Mouse (Mus musculus) G1E (cell line): ENCODE data around the gene Ddi2. TPM values are rescaled to one million over a fixed set of nuclear protein-coding genes. Genes with fewer than 3 reads are reported as not detected.

Experiments used
- ATAC-seq: 2 replicates; pipeline ENCODE4 v1.8.0; 2016; ENCODE audit warnings: mild to moderate bottlenecking; ENCODE audit not compliant: insufficient number of reproducible peaks, poor library complexity, low FRiP score, severe bottlenecking; ENCODE audit errors: extremely low read depth
- DNase-seq: peaks from one replicate; pipeline ENCODE4 v3.0.0; 2012; ENCODE audit warnings: low spot score
- H3K27me3 ChIP-seq: 2 replicates; pipeline ENCODE4 v1.6.1; 2012; ENCODE audit warnings: mild to moderate bottlenecking, low read length, inconsistent platforms; ENCODE audit not compliant: insufficient read depth
- H3K36me3 ChIP-seq: replicated peaks from 2 replicates; pipeline ENCODE3; 2012; ENCODE audit warnings: mild to moderate bottlenecking, inconsistent platforms
- H3K4me1 ChIP-seq: 2 replicates; pipeline ENCODE4 v1.6.1; 2012; ENCODE audit warnings: low read depth, low read length, inconsistent platforms, mixed read lengths; ENCODE audit not compliant: insufficient read depth
- H3K4me3 ChIP-seq: 2 replicates; pipeline ENCODE4 v1.5.1; 2012; ENCODE audit warnings: low read depth, mild to moderate bottlenecking, inconsistent platforms, low read length, moderate library complexity, mixed read lengths
- H3K9me3 ChIP-seq: replicated peaks from 2 replicates; pipeline ENCODE4 v1.6.1; 2012; ENCODE audit warnings: inconsistent platforms
- CTCF ChIP-seq: IDR thresholded peaks from 2 replicates; pipeline ENCODE4 v1.5.1; 2012; ENCODE audit warnings: low read depth, low read length, inconsistent platforms, mixed read lengths
- GATA1 ChIP-seq: IDR thresholded peaks from 2 replicates; pipeline ENCODE4 v1.6.1; 2012; ENCODE audit warnings: borderline replicate concordance, low read length, inconsistent platforms, mixed read lengths
- GATA2 ChIP-seq: IDR thresholded peaks from 2 replicates; pipeline ENCODE4 v1.6.1; 2012; ENCODE audit warnings: low read depth, low read length, inconsistent platforms, borderline replicate concordance
- POLR2AphosphoS5 ChIP-seq: IDR thresholded peaks from 2 replicates; pipeline ENCODE4 v1.6.1; 2012; ENCODE audit warnings: low read depth, low read length, inconsistent platforms; ENCODE audit not compliant: insufficient replicate concordance
- TAL1 ChIP-seq: conservative IDR thresholded peaks from 2 replicates; pipeline ENCODE4 v1.6.1; 2012; ENCODE audit warnings: low read depth, low read length, inconsistent platforms, mixed read lengths
- polyA plus RNA-seq: library from polyadenylated mRNA; stranded (reverse); fragments of >175 nt; gene quantifications from 2 replicates; pipeline ENCODE4 v1.2.3, GENCODE M21; 2012
- total RNA-seq, 2 experiments: library from RNA; stranded (forward) in 1 of 2; stranded (reverse) in 1 of 2; fragments of 200-1000 nt in 1 of 2; fragments of >200 nt in 1 of 2; fragmentation: Nextera tagmentation in 1 of 2; gene quantifications; 2 replicates each; pipeline ENCODE4 v1.2.3; 2014 to 2017

Gene Ddi2
- total and polyA plus RNA-seq, 3 experiments: 17.8 to 45.4 (median 27.9) TPM

- ATAC-seq (no peak), DNase-seq (no peak)
- H3K9me3 ChIP-seq: no peaks in the 10 kb centered on the region
- H3K27me3 ChIP-seq: no peaks in the 10 kb centered on the region
- H3K36me3 ChIP-seq: peaks cover 96% of the 10 kb centered on the region
- H3K4me1 ChIP-seq: peaks cover 3% of the 10 kb centered on the region; the same call in 1 of the 2 replicates
- TF ChIP-seq TAL1: no peak
- no peak for TF ChIP-seq POLR2AphosphoS5
- TF ChIP-seq GATA1: no peak
- no peak for TF ChIP-seq CTCF
- 0 out of 2 replicates have a peak overlapping the region, but pooled peaks have one; percentile 1 for H3K4me3 ChIP-seq
Observed at GRCm38 (mm10) chr4:141630021-141630420, 93.2 kb downstream of the Ddi2 start.

GRCm38 (mm10) chr4:141628661-141629060 lies 94.6 kb downstream of the Ddi2 start:
- DNase-seq (no peak), ATAC-seq (no peak)
- H3K4me3 ChIP-seq: no peak overlapping the region
- peaks cover 84% of the 10 kb centered on the region for H3K36me3 ChIP-seq
- no peaks in the 10 kb centered on the region for H3K27me3 ChIP-seq
- H3K9me3 ChIP-seq: no peaks in the 10 kb centered on the region
- TF ChIP-seq GATA2: no peak
- no peak for TF ChIP-seq CTCF
- no peak for TF ChIP-seq TAL1
- TF ChIP-seq POLR2AphosphoS5: no peak
- TF ChIP-seq GATA1: no peak
- H3K4me1 ChIP-seq: peaks cover 5% of the 10 kb centered on the region

Other genes starting within 250 kb of the Ddi2 start
- gene Spen, start 184.8 kb downstream of the Ddi2 start, total RNA-seq (2014; fragmentation: Nextera tagmentation): 100 and 118 TPM in 2 replicates
- gene Spen, start 184.8 kb downstream of the Ddi2 start, total RNA-seq (2017): 19.2 and 21.4 TPM in 2 replicates
- gene Spen, start 184.8 kb downstream of the Ddi2 start, polyA plus RNA-seq: 149 and 188 TPM in 2 replicates
- not detected in 2 replicates for gene Fblim1, start 117.3 kb downstream of the Ddi2 start, total RNA-seq (2014; fragmentation: Nextera tagmentation)
- gene Fblim1, start 117.3 kb downstream of the Ddi2 start, total RNA-seq (2017): 0.11 TPM in 1 of 2 replicates, not detected in the other
- gene Fblim1, start 117.3 kb downstream of the Ddi2 start, polyA plus RNA-seq: not detected in 2 replicates
- not detected in 2 replicates for gene Tmem82, start 104.8 kb downstream of the Ddi2 start, total RNA-seq (2014; fragmentation: Nextera tagmentation)
- gene Tmem82, start 104.8 kb downstream of the Ddi2 start, total RNA-seq (2017): 0.11 TPM in 1 of 2 replicates, not detected in the other
- gene Tmem82, start 104.8 kb downstream of the Ddi2 start, polyA plus RNA-seq: not detected in 2 replicates
- not detected in 2 replicates for gene Slc25a34, start 99.6 kb downstream of the Ddi2 start, total RNA-seq (2014; fragmentation: Nextera tagmentation)
- gene Slc25a34, start 99.6 kb downstream of the Ddi2 start, total RNA-seq (2017): 0.12 and 0.16 TPM in 2 replicates
- not detected in 2 replicates for gene Slc25a34, start 99.6 kb downstream of the Ddi2 start, polyA plus RNA-seq
- gene Plekhm2, start 58.5 kb downstream of the Ddi2 start, total RNA-seq (2014; fragmentation: Nextera tagmentation): 20.2 and 29.0 TPM in 2 replicates
- 7.5 and 8.3 TPM in 2 replicates for gene Plekhm2, start 58.5 kb downstream of the Ddi2 start, total RNA-seq (2017)
- 20.0 and 21.5 TPM in 2 replicates for gene Plekhm2, start 58.5 kb downstream of the Ddi2 start, polyA plus RNA-seq
- 15.0 and 22.3 TPM in 2 replicates for gene Rsc1a1, start 37.8 kb downstream of the Ddi2 start, total RNA-seq (2014; fragmentation: Nextera tagmentation)
- 7.3 and 9.9 TPM in 2 replicates for gene Rsc1a1, start 37.8 kb downstream of the Ddi2 start, total RNA-seq (2017)
- 2.4 TPM in 1 of 2 replicates, not detected in the other for gene Rsc1a1, start 37.8 kb downstream of the Ddi2 start, polyA plus RNA-seq
- not detected in 2 replicates for gene Agmat, start 23.3 kb upstream of the Ddi2 start, total RNA-seq (2014; fragmentation: Nextera tagmentation)
- 0.05 TPM in 1 of 2 replicates, not detected in the other for gene Agmat, start 23.3 kb upstream of the Ddi2 start, total RNA-seq (2017)
- 0.04 TPM in 1 of 2 replicates, not detected in the other for gene Agmat, start 23.3 kb upstream of the Ddi2 start, polyA plus RNA-seq
- 9.9 and 12.1 TPM in 2 replicates for gene Dnajc16, start 67.5 kb upstream of the Ddi2 start, total RNA-seq (2014; fragmentation: Nextera tagmentation)
- 10.6 and 11.9 TPM in 2 replicates for gene Dnajc16, start 67.5 kb upstream of the Ddi2 start, total RNA-seq (2017)
- gene Dnajc16, start 67.5 kb upstream of the Ddi2 start, polyA plus RNA-seq: 2.7 and 2.9 TPM in 2 replicates
- 16.3 and 18.7 TPM in 2 replicates for gene Casp9, start 70.2 kb upstream of the Ddi2 start, total RNA-seq (2014; fragmentation: Nextera tagmentation)
- gene Casp9, start 70.2 kb upstream of the Ddi2 start, total RNA-seq (2017): 25.7 and 30.1 TPM in 2 replicates
- 21.7 and 26.1 TPM in 2 replicates for gene Casp9, start 70.2 kb upstream of the Ddi2 start, polyA plus RNA-seq
- not detected in 2 replicates for gene Cela2a, start 102.7 kb upstream of the Ddi2 start, total RNA-seq (2014; fragmentation: Nextera tagmentation)
- gene Cela2a, start 102.7 kb upstream of the Ddi2 start, total RNA-seq (2017): not detected in 2 replicates
- gene Cela2a, start 102.7 kb upstream of the Ddi2 start, polyA plus RNA-seq: not detected in 2 replicates
- gene Ctrc, start 122.9 kb upstream of the Ddi2 start, total RNA-seq (2014; fragmentation: Nextera tagmentation): not detected in 2 replicates
- not detected in 2 replicates for gene Ctrc, start 122.9 kb upstream of the Ddi2 start, total RNA-seq (2017)
- gene Ctrc, start 122.9 kb upstream of the Ddi2 start, polyA plus RNA-seq: not detected in 2 replicates
- 30.8 and 31.9 TPM in 2 replicates for gene Efhd2, start 151.5 kb upstream of the Ddi2 start, total RNA-seq (2014; fragmentation: Nextera tagmentation)
- gene Efhd2, start 151.5 kb upstream of the Ddi2 start, total RNA-seq (2017): 37.3 and 44.1 TPM in 2 replicates
- 56.1 and 59.5 TPM in 2 replicates for gene Efhd2, start 151.5 kb upstream of the Ddi2 start, polyA plus RNA-seq